Comparison of ENCODE assay signal across 8 mouse cellular contexts in genomic region chr6:114931212-114932115, GRCm38 (mm10). TPM values are rescaled to one million over a fixed set of nuclear protein-coding genes. Genes with fewer than 3 reads are reported as not detected.
DNase-seq lines count a peak whose midpoint lies in the region; ATAC-seq and TF ChIP-seq lines count a peak whose summit lies in the region.

No protein-coding gene starts in this region.

- H3K4me2 ChIP-seq in lung, postnatal 0 days (replicated peaks; ENCODE audit: low read depth, low read length): peak overlapping the region; percentile 44
- H3K4me2 ChIP-seq in heart, postnatal 0 days (ENCODE audit: low read depth, low read length): peak overlapping the region; percentile 34
- H3K4me2 ChIP-seq in limb, embryonic 13.5 days (replicated peaks): peak overlapping the region; percentile 50

- H3K27me3 ChIP-seq in lung, postnatal 0 days (replicated peaks; ENCODE audit: insufficient read depth, low read length): no peaks in the 10 kb centered on the region
- H3K27me3 ChIP-seq in heart, postnatal 0 days (ENCODE audit: control insufficient read depth, insufficient read depth, low read length): no peaks in the 10 kb centered on the region
- no peaks in the 10 kb centered on the region for H3K27me3 ChIP-seq in limb, embryonic 13.5 days

- peak overlapping the region; percentile 15; the same call in 1 of the 2 replicates for H3K4me3 ChIP-seq in lung, postnatal 0 days (ENCODE audit: low read depth, low read length)
- no peak overlapping the region for H3K4me3 ChIP-seq in heart, postnatal 0 days (ENCODE audit: low read depth, low read length)
- H3K4me3 ChIP-seq in limb, embryonic 13.5 days: peak overlapping the region; percentile 17; the same call in 1 of the 2 replicates

- no peaks in the 10 kb centered on the region for H3K9me3 ChIP-seq in lung, postnatal 0 days (ENCODE audit: low read length)
- H3K9me3 ChIP-seq in heart, postnatal 0 days (replicated peaks; ENCODE audit: control insufficient read depth, low read length): peaks cover 7% of the 10 kb centered on the region; the same call in 1 of the 2 replicates
- 0 out of 2 replicates have a peak, but pooled peaks cover 9% of the 10 kb centered on the region for H3K9me3 ChIP-seq in limb, embryonic 13.5 days

- DNase-seq in cerebellum, adult 11 months: peak; percentile 42
- DNase-seq in cerebellum, postnatal 4 days (ENCODE audit: low spot score in 2 of 2): no peak
- peak; percentile 59 for DNase-seq in lung, postnatal 0 days (ENCODE audit: low spot score)
- DNase-seq in lung, postnatal 25 days (ENCODE audit: low spot score): no peak
- peak; percentile 70 for DNase-seq in heart, postnatal 0 days (ENCODE audit: low spot score)
- DNase-seq in thymus, postnatal 10 days (ENCODE audit: low spot score in 2 of 2): no peak
- no peak for DNase-seq in urinary bladder, adult 18-20 months (ENCODE audit: low spot score in 2 of 2)

- peak; percentile 39 for ATAC-seq in lung, postnatal 0 days
- peak; percentile 70; the same call in 1 of the 2 replicates for ATAC-seq in heart, postnatal 0 days (ENCODE audit: insufficient read depth, low read depth)
- peak; percentile 45; the same call in 1 of the 2 replicates for ATAC-seq in limb, embryonic 13.5 days (ENCODE audit: low FRiP score, low read depth)

- no peak for TF ChIP-seq EP300 in lung, postnatal 0 days (IDR thresholded peaks at IDR 0.05)
- no peak for TF ChIP-seq EP300 in heart, postnatal 0 days (IDR thresholded peaks at IDR 0.05; ENCODE audit: low read depth)

- no peaks in the 10 kb centered on the region for H3K36me3 ChIP-seq in lung, postnatal 0 days (ENCODE audit: insufficient read depth, low read length)
- H3K36me3 ChIP-seq in heart, postnatal 0 days (replicated peaks; ENCODE audit: control insufficient read depth, insufficient read depth, low read length): no peaks in the 10 kb centered on the region
- 0 out of 2 replicates have a peak, but pooled peaks cover 3% of the 10 kb centered on the region for H3K36me3 ChIP-seq in limb, embryonic 13.5 days

- whole genome bisulfite sequencing in lung, postnatal 0 days: 33% methylated on average over 28 of the region's 28 CpGs
- WGBS in heart, postnatal 0 days: 44% methylated on average over 28 of the region's 28 CpGs
- WGBS in limb, embryonic 13.5 days: 28% methylated on average over 28 of the region's 28 CpGs

- H3K4me1 ChIP-seq in lung, postnatal 0 days (ENCODE audit: insufficient read depth, low read depth, low read length): peaks cover 19% of the 10 kb centered on the region; the same call in 1 of the 2 replicates
- H3K4me1 ChIP-seq in heart, postnatal 0 days (ENCODE audit: control insufficient read depth, insufficient read depth): peaks cover 8% of the 10 kb centered on the region; the same call in 1 of the 2 replicates
- H3K4me1 ChIP-seq in limb, embryonic 13.5 days: peaks cover 44% of the 10 kb centered on the region

- TF ChIP-seq CTCF in lung, postnatal 0 days (IDR thresholded peaks at IDR 0.05): no peak
- TF ChIP-seq CTCF in heart, postnatal 0 days (IDR thresholded peaks at IDR 0.05; ENCODE audit: low read depth): no peak

- H3K27ac ChIP-seq in lung, postnatal 0 days (ENCODE audit: low read length): peak overlapping the region; percentile 20; the same call in 1 of the 2 replicates
- peak overlapping the region; percentile 27; the same call in 1 of the 2 replicates for H3K27ac ChIP-seq in heart, postnatal 0 days (ENCODE audit: low read depth)
- H3K27ac ChIP-seq in limb, embryonic 13.5 days: peak overlapping the region; percentile 85

- no peak overlapping the region for H3K9ac ChIP-seq in lung, postnatal 0 days (replicated peaks; ENCODE audit: low read depth)
- H3K9ac ChIP-seq in heart, postnatal 0 days (replicated peaks; ENCODE audit: low read depth, low read length): no peak overlapping the region; the same call in 1 of the 2 replicates
- peak overlapping the region; percentile 43; the same call in 1 of the 2 replicates for H3K9ac ChIP-seq in limb, embryonic 13.5 days

RNA-seq across cellular contexts. Expression of gene Vgll4, which starts 38.3 kb away (rescaled TPM):
- polyA plus RNA-seq in lung, postnatal 0 days (2015; fragmentation: Nextera tagmentation; extraction: Ambion mirVana): 104 and 108 TPM in 2 replicates
- total RNA-seq in heart, postnatal 0 days (2014; rRNA removed; ENCODE audit: low replicate concordance): 50.9 and 52.2 TPM in 2 replicates
- 38.8 and 41.5 TPM in 2 replicates for polyA plus RNA-seq in heart, postnatal 0 days (2015; fragmentation: Nextera tagmentation; extraction: Ambion mirVana)
- polyA plus RNA-seq in limb, embryonic 13.5 days (2015; fragmentation: Nextera tagmentation; extraction: Ambion mirVana): 154 and 156 TPM in 2 replicates

Comparison
In these comparisons a context has a peak if more than half of its experiments do, and no peak if none do; other contexts are left out.
1. DNase-seq: peak in cerebellum, adult 11 months (single experiment), lung, postnatal 0 days (single experiment) and heart, postnatal 0 days (single experiment); none in cerebellum, postnatal 4 days (0 of 2), lung, postnatal 25 days (single experiment), thymus, postnatal 10 days (0 of 2) and urinary bladder, adult 18-20 months (0 of 2).
2. H3K27ac ChIP-seq: peak in every context shown above with its lines; median percentile 85 in limb, embryonic 13.5 days; 27 in heart, postnatal 0 days; 20 in lung, postnatal 0 days.
3. Peak in every context shown above with its lines, with median percentiles within 50 percentile points of each other: ATAC-seq and H3K4me2 ChIP-seq.